Mouse (Mus musculus): Measurements from ENCODE around the gene Erp29.
A peak's percentile ranks its signal among the peaks of the same experiment; 100 is the strongest.

Gene Erp29

GRCm38 (mm10) chr5:121389106-121389505 lies 63.2 kb downstream of the Erp29 start:
- no peak for DNase-seq (ENCODE audit: low spot score)

DNA sequence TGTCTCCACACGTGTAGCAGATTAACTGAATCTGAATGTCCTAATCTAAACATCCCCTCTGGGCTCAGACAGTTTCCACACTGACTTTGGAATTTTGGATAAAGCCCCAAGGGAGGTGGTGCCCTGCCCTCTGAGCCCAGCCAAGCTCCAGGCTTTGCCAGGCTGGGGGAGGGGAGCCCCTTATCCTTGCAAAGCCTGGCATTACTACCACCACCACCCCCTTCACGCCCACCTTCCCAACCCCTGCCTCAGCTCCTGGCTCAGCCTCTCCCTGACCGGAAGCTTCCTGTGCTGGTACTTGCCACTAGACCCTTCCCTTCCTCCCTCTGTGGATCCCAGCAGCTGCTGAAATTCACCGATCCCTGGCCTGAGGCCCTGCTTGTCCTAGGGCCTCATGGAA lies 65.2 kb downstream of the Erp29 start:
- DNase-seq (ENCODE audit: low spot score): no peak

GRCm38 (mm10) chr5:121386120-121386909 lies 66.0 kb downstream of the Erp29 start:
- DNase-seq (ENCODE audit: low spot score): no peak

- peak; percentile 98 for DNase-seq (ENCODE audit: low spot score)
Measured at GRCm38 (mm10) chr5:121385461-121386119, 66.7 kb downstream of the Erp29 start, which contains the start of gene Trafd1. Gene Trafd1 (minus strand): TSS chr5:121385632.

GRCm38 (mm10) chr5:121384757-121385460 lies 67.4 kb downstream of the Erp29 start:
- DNase-seq (ENCODE audit: low spot score): peak; percentile 74

DNA sequence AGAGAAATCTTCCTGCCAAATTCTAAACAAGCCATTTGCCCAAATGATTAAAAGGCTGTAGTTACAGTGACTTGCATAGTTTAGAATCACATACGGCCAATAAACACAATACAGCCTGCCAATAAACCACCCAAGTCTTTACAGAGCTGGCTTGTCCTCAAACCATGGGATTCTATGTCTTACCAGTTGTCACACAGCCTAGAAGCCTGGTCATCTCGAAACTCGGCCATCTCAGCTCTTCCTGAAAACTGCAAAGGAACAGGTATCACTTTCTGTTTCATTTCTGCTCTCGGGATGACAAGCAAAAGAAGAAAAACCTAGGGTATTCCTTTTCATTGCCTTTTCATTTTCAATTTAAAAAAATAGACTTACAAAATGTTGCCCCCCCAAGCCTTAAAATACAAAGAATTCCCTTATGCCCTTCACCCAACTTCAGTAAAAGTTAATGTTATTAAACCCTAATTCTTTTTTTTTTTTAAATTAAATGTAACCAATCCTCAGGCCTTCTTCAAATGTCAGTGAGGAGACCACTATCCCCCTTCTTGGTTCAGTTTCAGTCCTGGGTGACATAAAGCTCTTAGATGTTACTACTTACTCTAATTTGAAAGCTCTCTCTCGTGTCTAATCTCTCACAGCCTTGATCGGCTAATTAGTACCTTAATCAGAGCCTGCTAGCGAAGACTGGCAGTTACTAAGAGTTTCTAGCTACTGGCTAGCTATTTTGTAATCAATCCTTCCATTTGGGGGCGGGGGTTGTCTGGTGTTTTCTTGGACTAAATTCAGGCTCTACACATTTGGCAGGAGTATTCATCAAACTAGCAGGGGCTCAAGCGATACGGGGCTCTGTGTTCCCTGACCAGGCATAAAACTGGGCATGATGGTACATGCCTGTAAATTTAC lies 68.2 kb downstream of the Erp29 start:
- DNase-seq (ENCODE audit: low spot score): no peak

GRCm38 (mm10) chr5:121380692-121381091 lies 71.6 kb downstream of the Erp29 start:
- no peak for DNase-seq (ENCODE audit: low spot score)

DNA sequence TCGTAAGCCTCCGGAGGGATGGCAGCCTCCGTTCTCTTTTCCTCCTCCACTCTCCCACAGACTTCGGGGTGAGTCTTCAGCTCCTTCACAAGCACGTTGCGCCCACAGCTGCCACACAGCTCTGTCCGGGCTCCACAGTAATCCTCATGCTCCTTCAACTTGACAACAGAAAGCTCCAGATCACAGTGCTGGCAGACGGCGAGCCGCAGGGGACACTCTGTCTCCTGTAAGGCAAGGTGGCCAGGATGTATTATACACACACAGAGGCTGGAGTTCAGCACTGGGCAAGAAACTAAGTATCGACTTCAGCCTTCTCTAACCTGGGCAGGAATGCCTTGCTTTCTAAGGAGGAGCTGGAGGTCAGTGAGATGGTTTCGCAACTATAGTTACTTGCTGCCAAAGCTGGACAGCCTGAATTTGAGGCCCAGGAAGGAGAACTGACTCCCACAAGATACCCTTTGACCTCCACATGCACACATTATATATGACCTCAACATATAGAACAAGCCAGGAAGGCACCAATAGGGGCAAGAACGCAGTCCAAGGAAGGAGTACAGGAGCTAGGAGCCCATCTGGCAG lies 73.5 kb downstream of the Erp29 start:
- no peak for DNase-seq (ENCODE audit: low spot score)
